Mouse (Mus musculus) embryonic facial prominence, embryonic 10.5 days (tissue): ENCODE measurements around the gene Galnt9. TPM values are rescaled to one million over a fixed set of nuclear protein-coding genes. Genes with fewer than 3 reads are reported as not detected.
A peak's percentile ranks its signal among the peaks of the same experiment; 100 is the strongest.

Experiments
- DNase-seq: peaks from one replicate; pipeline ENCODE4 v3.0.0-alpha.2; 2017; ENCODE audit warnings: low spot score
- H3K27ac ChIP-seq: fragments of 300-500 bp; sonication (generic); replicated peaks from 2 replicates; pipeline ENCODE4 v1.5.1; 2016; ENCODE audit warnings: mild to moderate bottlenecking
- H3K27me3 ChIP-seq: fragments of 300-500 bp; sonication (generic); replicated peaks from 2 replicates; pipeline ENCODE4 v1.6.1; 2016; ENCODE audit warnings: low read depth, mild to moderate bottlenecking; ENCODE audit not compliant: poor library complexity, severe bottlenecking
- H3K36me3 ChIP-seq: fragments of 300-500 bp; sonication (generic); replicated peaks from 2 replicates; pipeline ENCODE4 v1.6.1; 2016; ENCODE audit warnings: mild to moderate bottlenecking, moderate library complexity
- H3K4me1 ChIP-seq: fragments of 300-500 bp; sonication (generic); 2 replicates; pipeline ENCODE4 v1.6.1; 2016
- H3K4me3 ChIP-seq: fragments of 300-500 bp; sonication (generic); 2 replicates; pipeline ENCODE4 v1.5.1; 2016; ENCODE audit warnings: mild to moderate bottlenecking, moderate library complexity
- H3K9me3 ChIP-seq: fragments of 300-500 bp; sonication (generic); 2 replicates; pipeline ENCODE4 v1.6.1; 2016; ENCODE audit warnings: mild to moderate bottlenecking
- WGBS: fragments of 180-500 bp; shearing (Covaris S2); methylation state at CpG from one replicate; pipeline ENCODE4 v1.1.7; 2016; 5-methylcytosine and 5-hydroxymethylcytosine counted together
- polyA plus RNA-seq: library from polyadenylated mRNA; unstranded; fragments of >200 nt; fragmentation: Nextera tagmentation; extraction: Ambion mirVana; gene quantifications from 2 replicates; pipeline ENCODE4 v1.2.1, GENCODE M21; 2016

The Galnt9 gene
- polyA plus RNA-seq, 1 experiment from 2014 or later = 1.5 TPM

DNA sequence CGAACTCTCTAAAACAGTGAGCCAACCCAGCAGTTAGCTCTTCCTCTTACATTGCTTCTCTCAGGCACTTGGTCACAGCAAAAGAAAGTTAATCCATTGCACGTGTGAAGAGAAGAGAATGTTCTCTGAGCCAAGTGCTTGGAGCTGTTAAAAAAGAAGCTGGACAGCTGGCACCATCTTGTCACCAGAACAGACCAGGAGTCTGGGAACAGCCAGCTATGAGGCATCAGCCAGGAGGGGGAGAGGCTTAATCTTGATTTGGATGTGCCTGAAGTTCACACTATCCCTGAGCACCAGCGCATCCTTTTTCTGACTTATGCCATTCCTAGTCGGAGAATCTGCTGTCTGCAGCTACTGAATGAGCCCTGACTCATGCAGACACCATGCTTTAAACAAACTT is 30.4 kb upstream of the Galnt9 start:
- H3K4me1 ChIP-seq = peaks cover 7% of the 10 kb centered on the region; the same call in 1 of the 2 replicates
- WGBS = 72% methylated on average over 4 of the region's 4 CpGs

DNA sequence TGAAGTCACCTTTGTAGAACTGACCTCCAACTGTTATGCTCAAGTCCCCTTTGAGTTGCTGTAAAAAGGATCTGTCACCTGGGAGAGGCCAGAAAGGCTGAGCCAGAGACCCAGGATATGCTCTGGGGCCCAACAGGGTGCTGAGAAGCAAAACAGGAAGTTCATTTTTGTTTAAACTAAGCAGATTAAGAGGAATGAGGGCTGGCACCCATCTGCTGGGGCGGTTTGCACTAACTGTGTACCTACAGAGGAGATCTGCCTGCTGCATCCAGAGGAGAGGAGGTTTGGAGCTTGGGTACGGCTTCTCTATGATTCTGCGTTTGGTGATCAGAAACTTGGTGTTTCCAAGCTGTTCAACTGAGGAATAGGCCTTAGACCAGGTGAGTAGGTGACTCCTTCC is 29.5 kb upstream of the Galnt9 start:
- Histone ChIP-seq H3K4me1 (peaks cover 7% of the 10 kb centered on the region; the same call in 1 of the 2 replicates), H3K27me3 (peaks cover 24% of the 10 kb centered on the region; the same call in 1 of the 2 replicates), H3K9me3 (no peaks in the 10 kb centered on the region), H3K36me3 (no peaks in the 10 kb centered on the region), H3K4me3 (no peak overlapping the region), H3K27ac (no peak overlapping the region)
- 89% methylated on average over 3 of the region's 3 CpGs for WGBS
- DNase-seq = no peak

More for the DNA sequence above, 30.4 kb upstream of the Galnt9 start:
- H3K4me3 ChIP-seq = no peak overlapping the region
- H3K27ac ChIP-seq = no peak overlapping the region
- H3K36me3 ChIP-seq = no peaks in the 10 kb centered on the region
- DNase-seq = no peak
- H3K9me3 ChIP-seq = no peaks in the 10 kb centered on the region
- H3K27me3 ChIP-seq = peaks cover 23% of the 10 kb centered on the region; the same call in 1 of the 2 replicates

DNA sequence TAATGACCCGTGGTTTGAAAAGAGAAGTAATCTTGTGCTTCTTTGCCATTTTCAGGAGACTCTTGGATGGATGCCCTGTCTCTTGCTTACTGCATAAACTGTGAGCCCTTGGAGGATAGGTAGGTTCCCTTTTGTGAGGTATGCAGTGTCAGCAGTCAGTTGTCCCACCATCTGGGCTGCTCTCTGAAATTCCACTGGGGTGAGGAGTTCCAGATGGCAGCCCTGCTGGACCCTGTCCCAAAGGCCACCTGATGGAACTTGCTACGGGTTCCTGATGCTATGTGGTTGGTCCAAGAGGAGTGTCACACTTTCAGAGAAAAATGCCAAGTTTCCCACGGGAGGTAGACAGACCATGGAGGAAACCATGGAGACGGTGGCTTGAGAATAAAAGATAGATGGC is 27.8 kb upstream of the Galnt9 start:
- no peak for DNase-seq
- Histone ChIP-seq H3K4me3 (no peak overlapping the region), H3K27ac (no peak overlapping the region), H3K9me3 (no peaks in the 10 kb centered on the region), H3K27me3 (peaks cover 23% of the 10 kb centered on the region; the same call in 1 of the 2 replicates), H3K36me3 (no peaks in the 10 kb centered on the region), H3K4me1 (peaks cover 7% of the 10 kb centered on the region; the same call in 1 of the 2 replicates)
- 82% methylated on average over 4 of the region's 4 CpGs for WGBS

DNA sequence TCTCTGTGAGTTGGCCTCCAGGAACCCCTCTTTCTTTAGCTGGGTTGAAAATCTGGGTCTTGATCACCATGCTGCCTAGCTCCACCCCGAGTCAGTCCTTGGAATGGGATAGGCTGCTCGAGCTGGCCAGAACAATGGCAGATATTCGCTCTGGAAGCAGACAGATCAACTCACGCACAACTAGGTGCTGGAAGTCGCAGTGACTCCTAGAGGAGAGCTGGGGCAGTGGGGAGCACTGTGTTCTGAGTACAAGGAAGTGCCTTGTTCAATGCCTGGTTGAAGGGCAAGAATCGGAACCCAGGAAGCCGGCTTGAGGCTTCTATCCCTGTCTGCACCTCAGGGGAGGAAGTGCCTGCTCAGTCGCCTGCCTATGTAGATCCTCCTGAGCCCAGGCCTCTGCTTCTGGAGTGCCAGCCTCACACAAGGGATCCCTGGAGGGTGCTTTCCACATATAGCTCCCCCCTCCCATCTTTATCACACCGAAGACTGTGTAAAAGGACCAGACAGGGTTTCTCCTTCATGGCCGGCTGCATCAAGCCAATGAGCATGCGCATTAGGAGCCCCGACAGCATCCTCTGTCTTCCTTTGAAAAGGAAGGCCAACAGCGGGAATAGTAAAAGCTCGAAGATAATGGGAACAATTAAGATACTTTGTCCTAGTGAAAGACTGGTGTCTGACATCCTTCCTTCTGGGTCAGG is 25.9 kb upstream of the Galnt9 start:
- Histone ChIP-seq H3K9me3 (no peaks in the 10 kb centered on the region), H3K4me3 (peak overlapping the region; percentile 25), H3K27ac (peak overlapping the region; percentile 55; the same call in 1 of the 2 replicates), H3K27me3 (peaks cover 18% of the 10 kb centered on the region; the same call in 1 of the 2 replicates), H3K4me1 (0 out of 2 replicates have a peak, but pooled peaks cover 4% of the 10 kb centered on the region), H3K36me3 (no peaks in the 10 kb centered on the region)
- WGBS = 34% methylated on average over 14 of the region's 14 CpGs
- DNase-seq = no peak

DNA sequence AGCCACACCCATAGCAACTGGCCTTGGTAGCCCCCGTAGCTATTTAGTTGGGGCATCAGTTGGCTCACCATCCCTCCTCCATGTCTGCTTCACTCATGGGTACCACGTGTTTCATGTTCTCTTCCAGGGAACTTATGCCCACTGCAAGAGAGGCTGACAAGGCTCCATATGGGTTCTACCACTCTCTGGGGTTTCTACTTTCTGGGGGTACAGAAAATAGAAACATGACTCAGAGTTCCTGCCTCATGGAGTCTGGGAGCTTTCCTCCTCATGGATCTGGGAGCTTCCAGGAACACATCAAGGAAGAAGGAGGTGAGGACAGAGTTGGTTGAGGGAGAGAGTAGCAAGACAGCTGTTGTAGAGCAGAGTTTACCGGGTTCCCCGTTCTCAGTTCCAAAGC is 23.2 kb upstream of the Galnt9 start:
- Histone ChIP-seq H3K36me3 (no peaks in the 10 kb centered on the region), H3K27me3 (peaks cover 13% of the 10 kb centered on the region; the same call in 1 of the 2 replicates), H3K9me3 (no peaks in the 10 kb centered on the region), H3K4me1 (no peaks in the 10 kb centered on the region), H3K4me3 (no peak overlapping the region), H3K27ac (no peak overlapping the region)
- WGBS = 89% methylated on average over 4 of the region's 4 CpGs
- DNase-seq = no peak

DNA sequence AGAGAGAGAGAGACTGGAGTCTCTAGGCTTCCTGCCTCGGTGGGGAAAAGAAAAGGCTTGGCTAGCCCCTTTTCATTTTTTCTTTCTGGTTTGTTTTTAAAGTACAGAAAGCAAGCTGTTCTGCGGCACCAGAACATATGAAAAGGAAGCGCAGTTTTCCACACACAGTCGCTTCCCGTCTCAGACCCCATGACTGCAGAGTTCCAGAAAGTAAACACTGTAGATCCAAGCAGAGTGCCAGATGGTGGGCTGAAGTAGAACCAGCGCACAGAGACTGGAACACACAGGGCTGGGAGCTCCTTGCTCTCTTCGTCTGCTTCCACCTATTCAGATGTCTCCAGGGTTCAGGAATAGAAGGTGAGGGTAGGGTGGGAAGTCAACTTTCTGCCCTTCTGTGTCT is 22.3 kb upstream of the Galnt9 start:
- H3K4me3 ChIP-seq = no peak overlapping the region
- DNase-seq = no peak
- no peaks in the 10 kb centered on the region for H3K36me3 ChIP-seq
- H3K4me1 ChIP-seq = no peaks in the 10 kb centered on the region
- no peaks in the 10 kb centered on the region for H3K9me3 ChIP-seq
- WGBS = 74% methylated on average over 7 of the region's 7 CpGs
- H3K27ac ChIP-seq = no peak overlapping the region
- peaks cover 13% of the 10 kb centered on the region; the same call in 1 of the 2 replicates for H3K27me3 ChIP-seq

DNA sequence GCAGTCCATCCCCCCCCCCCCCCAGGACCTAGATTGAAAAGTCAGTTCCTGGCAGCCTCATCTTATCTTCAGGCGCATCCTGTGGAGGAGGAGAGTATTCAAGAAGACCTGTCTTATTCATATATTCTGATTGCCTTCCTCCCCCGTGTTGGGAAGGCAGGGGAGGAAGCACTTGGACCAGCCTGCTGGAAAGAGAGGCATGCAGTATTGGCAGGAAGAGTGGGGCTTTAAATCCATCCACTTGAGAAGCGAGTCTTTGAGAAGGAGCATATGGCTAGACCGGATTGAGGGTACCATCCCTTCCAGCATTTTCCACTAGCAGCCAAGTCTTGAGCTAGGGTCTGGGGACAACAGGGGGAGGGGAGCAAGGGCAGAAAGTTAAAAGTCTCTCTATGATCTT is 20.9 kb upstream of the Galnt9 start:
- Histone ChIP-seq H3K27me3 (peaks cover 8% of the 10 kb centered on the region; the same call in 1 of the 2 replicates), H3K9me3 (no peaks in the 10 kb centered on the region), H3K27ac (no peak overlapping the region), H3K36me3 (no peaks in the 10 kb centered on the region), H3K4me3 (no peak overlapping the region), H3K4me1 (no peaks in the 10 kb centered on the region)
- 80% methylated on average over 4 of the region's 4 CpGs for WGBS
- no peak for DNase-seq

DNA sequence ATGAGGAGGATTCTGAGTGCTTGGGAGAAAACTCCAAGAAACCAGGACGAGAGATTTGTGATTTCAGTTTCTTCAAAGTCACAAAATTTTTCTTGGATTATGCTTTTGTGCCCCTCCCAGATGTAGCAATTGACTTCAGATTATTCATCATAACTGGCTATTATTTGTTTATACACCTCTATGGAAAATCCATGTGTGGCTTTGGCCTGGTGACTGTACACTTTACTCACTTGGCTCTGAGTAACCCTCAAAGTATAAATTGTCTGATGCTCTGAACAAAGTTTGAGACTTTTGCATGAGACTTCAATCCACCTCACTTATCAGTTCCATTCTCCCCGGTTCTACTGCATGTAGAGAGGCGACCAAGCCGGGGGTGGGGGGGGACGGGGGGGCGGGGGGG is 18.5 kb upstream of the Galnt9 start:
- H3K27me3 ChIP-seq = no peaks in the 10 kb centered on the region
- no peaks in the 10 kb centered on the region for H3K4me1 ChIP-seq
- H3K9me3 ChIP-seq = no peaks in the 10 kb centered on the region
- no peak overlapping the region for H3K27ac ChIP-seq
- H3K36me3 ChIP-seq = no peaks in the 10 kb centered on the region
- 77% methylated on average over 6 of the region's 6 CpGs for WGBS
- no peak overlapping the region for H3K4me3 ChIP-seq
- DNase-seq = no peak

DNA sequence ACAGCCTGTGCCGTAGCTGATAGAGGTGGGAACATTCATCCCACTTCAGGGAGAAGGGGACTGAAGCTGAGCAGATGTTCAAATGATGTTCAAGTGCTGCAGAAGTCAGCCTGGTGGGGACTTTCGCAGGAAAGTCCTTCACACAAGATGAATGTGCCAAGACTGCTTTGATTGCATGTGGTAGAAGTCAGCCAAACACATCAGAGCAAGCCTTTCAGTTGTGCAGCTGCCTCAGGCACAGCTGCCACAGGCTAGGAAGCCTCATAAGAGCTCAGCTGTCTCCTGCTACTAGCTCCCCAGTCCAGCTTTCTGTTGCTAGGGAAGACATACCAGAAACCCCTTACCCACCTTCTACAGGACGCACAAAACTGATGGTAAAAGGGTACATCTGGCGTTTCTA is 17.6 kb upstream of the Galnt9 start:
- H3K27ac ChIP-seq = no peak overlapping the region
- H3K9me3 ChIP-seq = no peaks in the 10 kb centered on the region
- peaks cover 5% of the 10 kb centered on the region; the same call in 1 of the 2 replicates for H3K4me1 ChIP-seq
- DNase-seq = no peak
- no peaks in the 10 kb centered on the region for H3K36me3 ChIP-seq
- WGBS = 80% methylated on average over 4 of the region's 4 CpGs
- H3K27me3 ChIP-seq = no peaks in the 10 kb centered on the region; the same call in 1 of the 2 replicates
- H3K4me3 ChIP-seq = no peak overlapping the region

DNA sequence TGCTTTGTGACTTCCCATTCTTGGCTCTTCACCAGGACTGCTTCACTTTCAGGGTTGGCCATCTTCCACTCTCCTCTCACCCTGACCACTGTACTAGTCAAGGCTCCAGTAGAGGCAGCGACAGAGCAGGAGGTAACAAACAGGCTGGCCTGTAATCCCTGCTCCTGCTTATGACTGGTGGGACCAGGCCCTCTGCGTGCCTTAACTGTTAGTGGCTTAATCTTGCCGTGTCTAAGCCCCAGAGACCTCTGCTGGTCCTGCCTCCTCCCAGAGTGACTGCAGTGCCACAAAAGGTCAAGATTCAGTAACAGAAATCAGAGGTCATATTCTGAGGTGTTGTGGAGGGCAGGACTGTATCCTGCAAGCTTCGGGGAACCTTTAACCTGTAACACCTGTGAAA is 13.1 kb upstream of the Galnt9 start:
- Histone ChIP-seq H3K9me3 (no peaks in the 10 kb centered on the region), H3K36me3 (no peaks in the 10 kb centered on the region), H3K4me1 (peaks cover 9% of the 10 kb centered on the region; the same call in 1 of the 2 replicates), H3K27me3 (no peaks in the 10 kb centered on the region; the same call in 1 of the 2 replicates), H3K27ac (no peak overlapping the region), H3K4me3 (no peak overlapping the region)
- 63% methylated on average over 4 of the region's 4 CpGs for WGBS
- DNase-seq = no peak

DNA sequence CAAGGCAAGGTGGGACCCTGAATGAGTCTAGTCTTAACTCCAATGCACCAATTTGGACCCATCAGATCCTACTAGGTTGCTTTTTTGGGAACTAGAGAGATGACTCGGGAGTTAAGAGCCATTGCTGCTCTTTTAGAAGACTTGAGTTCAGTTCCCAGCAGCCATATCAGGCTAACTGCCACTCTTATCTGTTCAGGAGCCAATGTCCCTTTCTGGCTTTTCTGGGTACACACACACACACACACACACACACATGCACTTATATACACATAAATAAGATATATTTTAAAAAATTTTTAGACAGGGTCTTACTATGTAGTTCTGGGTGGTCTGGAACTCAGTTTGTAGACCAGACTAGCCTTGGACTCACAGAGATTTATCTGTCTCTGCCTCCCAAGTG is 9.8 kb upstream of the Galnt9 start:
- 74% methylated on average over 1 of the region's 1 CpGs for WGBS
- H3K27me3 ChIP-seq = no peaks in the 10 kb centered on the region; the same call in 1 of the 2 replicates
- no peak for DNase-seq
- H3K4me1 ChIP-seq = peaks cover 9% of the 10 kb centered on the region; the same call in 1 of the 2 replicates
- H3K9me3 ChIP-seq = no peaks in the 10 kb centered on the region
- H3K4me3 ChIP-seq = no peak overlapping the region
- H3K27ac ChIP-seq = no peak overlapping the region
- H3K36me3 ChIP-seq = no peaks in the 10 kb centered on the region

DNA sequence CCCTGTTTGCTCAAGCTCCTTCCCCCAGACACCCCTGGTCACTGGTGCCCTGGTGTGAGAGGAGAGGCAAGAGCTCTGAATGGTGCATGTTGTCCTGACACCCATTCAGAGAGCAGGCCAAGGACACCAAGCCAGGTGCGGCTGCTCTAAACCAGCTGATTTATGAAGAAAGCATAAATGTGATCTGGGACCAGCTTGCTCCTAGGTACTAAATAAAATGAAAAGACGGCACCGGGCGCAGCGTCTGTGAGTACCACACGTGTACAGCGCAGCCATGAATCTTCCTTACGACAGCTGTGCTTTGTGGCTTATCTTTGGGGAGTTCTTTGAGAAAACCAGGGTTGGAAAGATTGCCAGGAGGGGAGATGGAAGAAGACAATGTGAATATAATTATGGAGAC is 8.2 kb upstream of the Galnt9 start:
- Histone ChIP-seq H3K4me3 (no peak overlapping the region), H3K27me3 (peaks cover 7% of the 10 kb centered on the region; the same call in 1 of the 2 replicates), H3K27ac (no peak overlapping the region), H3K4me1 (peaks cover 9% of the 10 kb centered on the region; the same call in 1 of the 2 replicates), H3K36me3 (no peaks in the 10 kb centered on the region), H3K9me3 (no peaks in the 10 kb centered on the region)
- WGBS = 94% methylated on average over 8 of the region's 8 CpGs
- no peak for DNase-seq

DNA sequence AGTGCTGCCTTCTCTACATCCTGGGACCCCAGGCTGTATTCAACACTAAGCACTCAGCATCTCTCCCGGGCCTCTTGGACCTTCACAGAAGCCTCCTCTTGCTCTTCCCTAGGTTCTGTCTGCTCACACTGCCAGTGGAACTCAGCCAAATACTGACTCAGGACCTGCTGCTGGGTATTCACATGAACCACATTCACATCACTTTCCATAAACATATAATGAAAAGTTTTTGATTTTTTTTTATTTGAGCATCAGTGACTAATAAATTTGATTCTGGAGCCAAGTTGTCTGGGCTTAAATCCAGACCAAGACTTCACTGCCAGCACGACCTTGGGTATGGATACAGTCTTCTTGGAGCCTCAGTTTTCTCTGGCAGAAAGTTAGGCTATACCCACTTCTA is 3.2 kb upstream of the Galnt9 start:
- H3K27ac ChIP-seq = no peak overlapping the region
- 70% methylated on average over 2 of the region's 2 CpGs for WGBS
- no peak for DNase-seq
- H3K4me1 ChIP-seq = peaks cover 12% of the 10 kb centered on the region
- no peak overlapping the region for H3K4me3 ChIP-seq
- no peaks in the 10 kb centered on the region for H3K9me3 ChIP-seq
- H3K36me3 ChIP-seq = no peaks in the 10 kb centered on the region
- peaks cover 56% of the 10 kb centered on the region for H3K27me3 ChIP-seq
